Mouse (Mus musculus) heart, adult 2 months (tissue): ENCODE data around the gene Gm6096. TPM values are rescaled to one million over a fixed set of nuclear protein-coding genes. Genes with fewer than 3 reads are reported as not detected.

ENCODE experiments used
- DNase-seq, 2 experiments: peaks; one replicate each; pipeline ENCODE4 v3.0.0; 2021
- H3K27ac ChIP-seq: fragments of 200-600 bp; 2 replicates; pipeline ENCODE4 v1.8.1; 2022
- H3K27me3 ChIP-seq: fragments of 200-500 bp; 2 replicates; pipeline ENCODE4 v1.6.1; 2012; ENCODE audit warnings: mild to moderate bottlenecking, low read length, inconsistent platforms, mixed read lengths; ENCODE audit not compliant: control insufficient read depth, insufficient read depth
- H3K36me3 ChIP-seq: fragments of 200-500 bp; 2 replicates; pipeline ENCODE4 v1.6.1; 2012; ENCODE audit warnings: low read length, inconsistent platforms; ENCODE audit not compliant: control insufficient read depth, insufficient read depth
- H3K4me1 ChIP-seq: fragments of 200-500 bp; 2 replicates; pipeline ENCODE4 v1.6.1; 2011; ENCODE audit warnings: low read length; ENCODE audit not compliant: control insufficient read depth, insufficient read depth
- H3K4me3 ChIP-seq: fragments of 200-600 bp; 2 replicates; pipeline ENCODE4 v1.8.1; 2022
- H3K79me2 ChIP-seq: fragments of 200-500 bp; replicated peaks from 2 replicates; pipeline ENCODE4 v1.6.1; 2012; ENCODE audit warnings: mild to moderate bottlenecking, inconsistent platforms, low read length, moderate library complexity, mixed read lengths; ENCODE audit not compliant: control insufficient read depth, insufficient read depth
- H3K9ac ChIP-seq: fragments of 200-500 bp; 2 replicates; pipeline ENCODE4 v1.6.1; 2012; ENCODE audit warnings: low read depth, mild to moderate bottlenecking, control low read depth, inconsistent platforms, low read length, mixed read lengths
- CTCF ChIP-seq: fragments of 200-600 bp; IDR thresholded peaks from 2 replicates; pipeline ENCODE4 v1.8.1; 2022; ENCODE audit warnings: antibody characterized with exemption, mild to moderate bottlenecking, moderate library complexity
- EP300 ChIP-seq: fragments of 200-500 bp; IDR thresholded peaks from 2 replicates; pipeline ENCODE4 v1.6.1; 2011; ENCODE audit warnings: low read depth, low read length, control low read depth; ENCODE audit not compliant: insufficient read depth
- POLR2A ChIP-seq: fragments of 200-500 bp; IDR thresholded peaks from 2 replicates; pipeline ENCODE4 v1.6.1; 2011; ENCODE audit warnings: mild to moderate bottlenecking, low read depth, low read length, control low read depth; ENCODE audit not compliant: insufficient read depth
- WGBS: fragments of 180-500 bp; shearing (Covaris S2); methylation state at CpG from one replicate; pipeline ENCODE4 v1.1.7; 2018; 5-methylcytosine and 5-hydroxymethylcytosine counted together
- intact Hi-C: fragments of 180-260 bp; cut with DNase I; formaldehyde crosslinking; loops from one replicate; pipeline ENCODE4 v1.15.1; 2025
- polyA plus RNA-seq: library from polyadenylated mRNA; depleted of rRNA; stranded (reverse); fragments of >200 nt; gene quantifications from 2 replicates; pipeline ENCODE4 v1.2.3, GENCODE M21; 2012
- total RNA-seq, 2 experiments: library from RNA; stranded (reverse); gene quantifications; 2 replicates each; pipeline ENCODE4 v1.2.3; 2021

The Gm6096 gene
- total and polyA plus RNA-seq, 3 experiments: not detected

DNA sequence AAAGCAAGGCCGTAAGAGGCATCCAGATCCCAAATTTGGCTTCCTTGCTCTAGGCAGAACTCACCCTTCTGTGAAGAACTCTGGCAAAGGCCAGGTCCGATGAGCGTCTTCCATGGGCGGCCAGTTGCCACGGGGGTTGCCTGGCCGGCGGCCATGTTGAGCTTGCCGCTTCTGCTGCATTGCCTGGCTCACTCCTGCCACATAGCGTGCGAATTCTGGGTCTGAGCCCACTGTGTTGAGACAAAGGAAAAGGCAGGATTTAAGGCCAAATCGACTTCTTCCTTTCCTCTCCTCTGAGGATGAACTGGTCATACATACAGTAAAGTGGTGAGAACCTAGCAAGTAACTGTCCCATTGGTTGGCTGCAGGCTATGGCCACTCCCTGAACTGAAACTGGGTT is 8.7 kb upstream of the Gm6096 start:
- TF ChIP-seq CTCF: no peak
- no peak for TF ChIP-seq POLR2A
- TF ChIP-seq EP300: no peak
- Histone ChIP-seq H3K9ac (no peak overlapping the region), H3K36me3 (peaks cover 2% of the 10 kb centered on the region), H3K4me1 (no peaks in the 10 kb centered on the region), H3K27me3 (no peaks in the 10 kb centered on the region), H3K27ac (no peak overlapping the region), H3K79me2 (no peaks in the 10 kb centered on the region), H3K4me3 (no peak overlapping the region)
- intact Hi-C loops: no loop called here
- WGBS: 87% methylated on average over 11 of the region's 11 CpGs
- no peak for DNase-seq

- H3K9ac ChIP-seq: no peak overlapping the region
- no peaks in the 10 kb centered on the region; the same call in 1 of the 2 replicates for H3K4me1 ChIP-seq
- no peak for DNase-seq
- WGBS: 83% methylated on average over 3 of the region's 3 CpGs
- intact Hi-C loops: no loop called here
- H3K4me3 ChIP-seq: no peak overlapping the region
- H3K27ac ChIP-seq: no peak overlapping the region
- H3K36me3 ChIP-seq: peaks cover 12% of the 10 kb centered on the region
- TF ChIP-seq POLR2A (no peak), CTCF (no peak), EP300 (no peak)
- H3K79me2 ChIP-seq: no peaks in the 10 kb centered on the region; the same call in 1 of the 2 replicates
- no peaks in the 10 kb centered on the region for H3K27me3 ChIP-seq
Observed at GRCm38 (mm10) chr7:34246870-34247499, 3.9 kb upstream of the Gm6096 start.

DNA sequence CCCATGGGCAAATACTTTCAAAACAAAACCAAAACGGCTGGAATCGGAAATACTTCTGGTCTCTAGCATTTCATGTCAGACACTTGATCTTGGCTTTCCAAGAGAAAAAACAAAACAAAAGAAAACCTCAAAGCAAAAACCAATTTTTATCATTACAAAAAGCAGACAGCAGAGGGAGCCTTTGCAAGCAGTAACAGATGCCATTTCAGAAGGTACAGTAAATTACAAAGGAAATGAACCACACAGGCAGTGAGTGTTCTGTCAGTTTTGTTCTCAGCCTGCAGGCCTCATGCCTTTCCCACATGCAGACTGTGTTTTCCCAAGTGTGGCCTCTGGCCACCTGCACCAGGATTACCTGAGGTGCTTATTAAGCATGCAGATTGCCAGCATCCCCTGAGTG is 1.2 kb downstream of the Gm6096 start:
- Histone ChIP-seq H3K27me3 (no peaks in the 10 kb centered on the region), H3K27ac (peak overlapping the region; percentile 88; the same call in 1 of the 2 replicates), H3K9ac (no peak overlapping the region), H3K79me2 (no peaks in the 10 kb centered on the region; the same call in 1 of the 2 replicates), H3K36me3 (peaks cover 49% of the 10 kb centered on the region), H3K4me3 (no peak overlapping the region), H3K4me1 (peaks cover 11% of the 10 kb centered on the region)
- no peak for DNase-seq
- WGBS: 46% methylated on average over 2 of the region's 2 CpGs
- TF ChIP-seq CTCF (peak; percentile 84), POLR2A (no peak), EP300 (no peak)
- intact Hi-C loops: no loop called here

- H3K27ac ChIP-seq: peak overlapping the region; percentile 88
- 38% methylated on average over 3 of the region's 3 CpGs for WGBS
- intact Hi-C loops: loop anchor here (1.0 kb wide), 1 partner anchor 57 kb away; no protein-coding TSS in a partner anchor
- H3K4me1 ChIP-seq: peaks cover 13% of the 10 kb centered on the region
- H3K27me3 ChIP-seq: no peaks in the 10 kb centered on the region
- H3K9ac ChIP-seq: no peak overlapping the region
- H3K79me2 ChIP-seq: no peaks in the 10 kb centered on the region
- TF ChIP-seq EP300: peak; percentile 48; the same call in 1 of the 2 replicates
- no peak for TF ChIP-seq CTCF
- TF ChIP-seq POLR2A: peak; percentile 44; the same call in 1 of the 2 replicates
- no peak overlapping the region for H3K4me3 ChIP-seq
- H3K36me3 ChIP-seq: peaks cover 69% of the 10 kb centered on the region
- DNase-seq: peak in 1 of 2 experiments; percentile 31
Observed at GRCm38 (mm10) chr7:34255137-34255536, 4.3 kb downstream of the Gm6096 start.

- Histone ChIP-seq H3K79me2 (no peaks in the 10 kb centered on the region), H3K27me3 (no peaks in the 10 kb centered on the region), H3K4me3 (no peak overlapping the region), H3K27ac (peak overlapping the region; percentile 88), H3K9ac (no peak overlapping the region), H3K4me1 (peaks cover 13% of the 10 kb centered on the region), H3K36me3 (peaks cover 69% of the 10 kb centered on the region)
- DNase-seq: no peak
- intact Hi-C loops: loop anchor here (1.0 kb wide), 1 partner anchor 56 kb away; no protein-coding TSS in a partner anchor
- 67% methylated on average over 1 of the region's 1 CpGs for WGBS
- TF ChIP-seq POLR2A (no peak), CTCF (no peak), EP300 (no peak)
Observed at GRCm38 (mm10) chr7:34255916-34256315, 5.1 kb downstream of the Gm6096 start.

- intact Hi-C loops: no loop called here
- DNase-seq: no peak
- no peak overlapping the region for H3K4me3 ChIP-seq
- TF ChIP-seq CTCF (no peak), POLR2A (no peak), EP300 (no peak)
- H3K4me1 ChIP-seq: peaks cover 13% of the 10 kb centered on the region
- no peaks in the 10 kb centered on the region for H3K79me2 ChIP-seq
- peaks cover 64% of the 10 kb centered on the region for H3K36me3 ChIP-seq
- H3K27me3 ChIP-seq: no peaks in the 10 kb centered on the region
- H3K9ac ChIP-seq: no peak overlapping the region
- H3K27ac ChIP-seq: peak overlapping the region; percentile 88
- WGBS: 47% methylated on average over 9 of the region's 9 CpGs
Observed at GRCm38 (mm10) chr7:34257279-34257678, 6.4 kb downstream of the Gm6096 start.
